Mouse (Mus musculus) MEL (cell line): ENCODE results near the gene Rpl38. TPM values are rescaled to one million over a fixed set of nuclear protein-coding genes. Genes with fewer than 3 reads are reported as not detected.

Experiments
- DNase-seq: peaks from one replicate; pipeline ENCODE4 v3.0.0; 2011; ENCODE audit warnings: low read depth, low spot score
- H3K27ac ChIP-seq: 2 replicates; pipeline ENCODE4 v1.5.1; 2012; ENCODE audit warnings: low read depth, mild to moderate bottlenecking, control low read depth, low read length, moderate library complexity; ENCODE audit not compliant: control insufficient read depth
- H3K27me3 ChIP-seq, 2 experiments: fragments of 150-350 bp in 1 of 2; sonication (generic) in 1 of 2; 2 replicates each; pipeline ENCODE4 v1.6.1; 2012; ENCODE audit warnings: low read length in 2 of 2, mild to moderate bottlenecking in 2 of 2, improper control_type of control experiment in 1 of 2, moderate library complexity in 1 of 2; ENCODE audit not compliant: insufficient read depth in 2 of 2, control insufficient read depth in 1 of 2
- H3K36me3 ChIP-seq, 2 experiments: 2 replicates each; pipeline ENCODE4 v1.6.1; 2012 to 2014; ENCODE audit warnings: low read length in 2 of 2, improper control_type of control experiment in 1 of 2, inconsistent platforms in 1 of 2, mild to moderate bottlenecking in 1 of 2; ENCODE audit not compliant: insufficient read depth in 2 of 2, control insufficient read depth in 1 of 2
- H3K4me1 ChIP-seq, 2 experiments: fragments of 150-350 bp in 1 of 2; sonication (generic) in 1 of 2; 2 replicates each; pipeline ENCODE4 v1.6.1; 2012; ENCODE audit warnings: low read length in 2 of 2, improper control_type of control experiment in 1 of 2, mild to moderate bottlenecking in 1 of 2; ENCODE audit not compliant: insufficient read depth in 2 of 2, control insufficient read depth in 1 of 2
- H3K4me3 ChIP-seq, 2 experiments: fragments of 150-350 bp in 1 of 2; sonication (generic) in 1 of 2; 2 replicates each; pipeline ENCODE4 v1.5.1; 2012; ENCODE audit warnings: low read depth in 2 of 2, low read length in 2 of 2, mild to moderate bottlenecking in 2 of 2, moderate library complexity in 2 of 2, control low read depth in 1 of 2, improper control_type of control experiment in 1 of 2; ENCODE audit not compliant: control insufficient read depth in 1 of 2, insufficient read depth in 1 of 2
- H3K79me2 ChIP-seq: 2 replicates; pipeline ENCODE4 v1.6.1; 2012; ENCODE audit warnings: mild to moderate bottlenecking, low read length, moderate library complexity; ENCODE audit not compliant: control insufficient read depth, poor library complexity, insufficient read depth
- H3K9ac ChIP-seq: 2 replicates; pipeline ENCODE4 v1.6.1; 2012; ENCODE audit warnings: low read depth, mild to moderate bottlenecking, control low read depth, low read length, moderate library complexity; ENCODE audit not compliant: control insufficient read depth, poor library complexity, severe bottlenecking
- H3K9me3 ChIP-seq: fragments of 150-350 bp; sonication (generic); replicated peaks from 2 replicates; pipeline ENCODE4 v1.6.1; 2012; ENCODE audit warnings: mild to moderate bottlenecking, low read length, improper control_type of control experiment, moderate library complexity; ENCODE audit not compliant: insufficient read depth
- BHLHE40 ChIP-seq: IDR thresholded peaks from 2 replicates; pipeline ENCODE4 v1.6.1; 2012; ENCODE audit warnings: low read depth, mild to moderate bottlenecking, inconsistent platforms, low read length, improper control_type of control experiment, borderline replicate concordance
- E2F4 ChIP-seq: IDR thresholded peaks from 2 replicates; pipeline ENCODE4 v1.6.1; 2011; ENCODE audit warnings: low read depth, low read length, improper control_type of control experiment, borderline replicate concordance
- EP300 ChIP-seq, 2 experiments: IDR thresholded peaks; 2 replicates each; pipeline ENCODE4 v1.6.1; 2011; ENCODE audit warnings: improper control_type of control experiment in 2 of 2, low read length in 2 of 2, low read depth in 1 of 2, mild to moderate bottlenecking in 1 of 2
- ETS1 ChIP-seq: IDR thresholded peaks from 2 replicates; pipeline ENCODE4 v1.6.1; 2012; ENCODE audit warnings: low read depth, mild to moderate bottlenecking, inconsistent platforms, low read length, improper control_type of control experiment, moderate library complexity
- GABPA ChIP-seq: IDR thresholded peaks from 2 replicates; pipeline ENCODE4 v1.6.1; 2012; ENCODE audit warnings: low read depth, mild to moderate bottlenecking, inconsistent platforms, low read length, improper control_type of control experiment, moderate library complexity
- JUND ChIP-seq: IDR thresholded peaks from 2 replicates; pipeline ENCODE4 v1.6.1; 2011; ENCODE audit warnings: low read depth, mild to moderate bottlenecking, improper control_type of control experiment, low read length
- KAT2A ChIP-seq: conservative IDR thresholded peaks from 2 replicates; pipeline ENCODE4 v1.6.1; 2012; ENCODE audit warnings: low read depth, low read length, improper control_type of control experiment, inconsistent platforms
- MAZ ChIP-seq: IDR thresholded peaks from 2 replicates; pipeline ENCODE4 v1.6.1; 2012; ENCODE audit warnings: low read depth, mild to moderate bottlenecking, inconsistent platforms, low read length, improper control_type of control experiment
- MEF2A ChIP-seq: IDR thresholded peaks from 2 replicates; pipeline ENCODE4 v1.6.1; 2014; ENCODE audit warnings: low read depth, mild to moderate bottlenecking, inconsistent platforms, low read length, improper control_type of control experiment; ENCODE audit not compliant: poor library complexity, insufficient replicate concordance, severe bottlenecking; ENCODE audit errors: extremely low read depth
- MYB ChIP-seq: IDR thresholded peaks from 2 replicates; pipeline ENCODE4 v1.6.1; 2011; ENCODE audit warnings: mild to moderate bottlenecking, low read depth, low read length, improper control_type of control experiment
- NELFE ChIP-seq: IDR thresholded peaks from 2 replicates; pipeline ENCODE4 v1.6.1; 2011; ENCODE audit warnings: low read depth, low read length, improper control_type of control experiment
- POLR2AphosphoS5 ChIP-seq: IDR thresholded peaks from 2 replicates; pipeline ENCODE4 v1.6.1; 2012; ENCODE audit warnings: low read depth, borderline replicate concordance, mild to moderate bottlenecking, inconsistent platforms, low read length, moderate library complexity, mixed read lengths
- RCOR1 ChIP-seq: IDR thresholded peaks from 2 replicates; pipeline ENCODE4 v1.6.1; 2012; ENCODE audit warnings: low read depth, mild to moderate bottlenecking, inconsistent platforms, low read length, improper control_type of control experiment
- SMC3 ChIP-seq: IDR thresholded peaks from 2 replicates; pipeline ENCODE4 v1.6.1; 2011; ENCODE audit warnings: low read depth, low read length, improper control_type of control experiment
- TAL1 ChIP-seq: IDR thresholded peaks from 2 replicates; pipeline ENCODE4 v1.6.1; 2012; ENCODE audit warnings: mild to moderate bottlenecking, inconsistent platforms, low read length, moderate library complexity, mixed read lengths
- TCF12 ChIP-seq: IDR thresholded peaks from 2 replicates; pipeline ENCODE4 v1.6.1; 2014; ENCODE audit warnings: low read depth, mild to moderate bottlenecking, inconsistent platforms, low read length, improper control_type of control experiment, moderate library complexity
- UBTF ChIP-seq: IDR thresholded peaks from 2 replicates; pipeline ENCODE4 v1.6.1; 2012; ENCODE audit warnings: low read depth, mild to moderate bottlenecking, inconsistent platforms, low read length, improper control_type of control experiment, moderate library complexity, borderline replicate concordance; ENCODE audit not compliant: insufficient read depth
- USF2 ChIP-seq, 2 experiments: IDR thresholded peaks; 2 replicates each; pipeline ENCODE4 v1.6.1; 2011 to 2012; ENCODE audit warnings: improper control_type of control experiment in 2 of 2, low read length in 2 of 2, borderline replicate concordance in 1 of 2, inconsistent platforms in 1 of 2, low read depth in 1 of 2, mild to moderate bottlenecking in 1 of 2; ENCODE audit not compliant: insufficient read depth in 1 of 2
- ZC3H11A ChIP-seq: IDR thresholded peaks from 2 replicates; pipeline ENCODE4 v1.6.1; 2012; ENCODE audit warnings: low read depth, mild to moderate bottlenecking, inconsistent platforms, low read length, improper control_type of control experiment
- ZNF384 ChIP-seq: IDR thresholded peaks from 2 replicates; pipeline ENCODE4 v1.6.1; 2012; ENCODE audit warnings: low read depth, mild to moderate bottlenecking, inconsistent platforms, low read length, improper control_type of control experiment
- polyA plus RNA-seq, 2 experiments: library from polyadenylated mRNA; stranded (reverse) in 1 of 2; unstranded in 1 of 2; fragments of >175 nt in 1 of 2; fragments of >200 nt in 1 of 2; gene quantifications; 2 replicates each; pipeline versions ENCODE4 v1.2.1 to v1.2.4; 2012; ENCODE audit warnings: low replicate concordance in 2 of 2, low read depth in 1 of 2; ENCODE audit not compliant: insufficient read length in 2 of 2, insufficient read depth in 1 of 2, missing spikeins in 1 of 2
- total RNA-seq: library from RNA; depleted of rRNA; stranded (reverse); fragments of 300-350 nt; gene quantifications from 2 replicates; pipeline ENCODE4 v1.2.3, GENCODE M21; 2012

The Rpl38 gene
- total and polyA plus RNA-seq, 3 experiments, result 851 to 5,142 (median 1,236) TPM

DNA sequence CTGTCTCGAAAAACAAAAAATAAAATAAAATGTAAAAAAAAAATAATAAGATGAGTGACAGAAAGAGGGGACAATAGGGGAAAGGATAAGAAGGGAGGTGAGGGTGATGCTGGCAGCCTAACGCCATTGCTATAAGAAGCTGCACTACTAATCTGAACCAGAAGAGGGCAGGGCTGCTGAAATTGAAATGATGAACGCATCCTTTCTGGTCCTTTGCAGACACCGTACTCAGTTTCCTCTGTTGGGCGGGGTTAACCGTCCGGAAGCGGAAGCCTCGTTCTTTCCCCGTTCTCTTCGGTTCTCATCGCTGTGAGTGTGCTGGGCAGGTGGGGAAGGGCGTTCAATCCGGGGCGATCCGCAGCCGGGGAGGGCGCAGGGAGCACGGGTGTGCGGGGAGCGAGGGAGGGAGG is at the start of gene Rpl38 (continued):
- TF ChIP-seq BHLHE40, result no peak
- TF ChIP-seq UBTF, result no peak
- TF ChIP-seq E2F4, result no peak

DNA sequence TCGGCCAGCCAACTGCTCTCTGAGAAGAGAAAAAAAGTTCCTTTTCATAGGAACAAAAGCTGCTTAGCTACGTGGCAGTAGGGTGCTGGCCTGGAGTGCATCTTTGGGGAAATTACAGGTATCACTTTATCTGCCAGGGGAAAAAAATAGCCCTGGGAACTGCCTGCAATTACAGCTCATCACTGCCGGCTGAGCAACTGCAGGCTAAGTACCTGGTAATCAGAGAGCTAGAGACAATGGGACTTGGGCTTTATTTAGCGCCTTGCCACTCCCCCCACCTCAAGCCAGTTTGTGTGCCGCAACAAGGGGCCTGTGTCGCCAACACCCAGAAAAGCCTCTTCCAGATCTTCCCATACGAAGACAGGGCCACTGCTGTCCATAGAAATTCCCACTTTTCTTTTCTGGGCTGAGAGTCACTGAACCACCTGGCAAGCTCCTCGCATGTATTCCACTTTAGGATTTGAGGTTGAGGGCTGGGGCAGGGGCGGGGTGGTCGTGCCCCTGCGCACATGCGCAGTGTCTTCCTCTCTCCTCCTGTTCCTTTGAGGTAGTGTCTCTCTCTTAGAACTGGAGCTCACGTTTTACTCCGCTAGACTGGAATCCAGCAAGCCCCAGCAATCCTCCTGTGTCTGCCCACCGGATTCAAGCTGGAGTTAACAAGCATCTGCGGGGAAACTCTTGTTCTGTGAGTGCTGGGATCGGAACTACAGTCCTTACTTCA is 49.5 kb upstream of the Rpl38 start:
- Histone ChIP-seq H3K9me3 (no peaks in the 10 kb centered on the region), H3K9ac (no peak overlapping the region), H3K4me3 (no peak overlapping the region), H3K27ac (no peak overlapping the region), H3K79me2 (no peaks in the 10 kb centered on the region), H3K27me3 (no peaks in the 10 kb centered on the region; a peak in 1 of 4 replicates), H3K4me1 (no peaks in the 10 kb centered on the region), H3K36me3 (no peaks in the 10 kb centered on the region)
- TF ChIP-seq ZNF384 (no peak), UBTF (no peak), JUND (no peak), NELFE (no peak), TAL1 (no peak), MEF2A (no peak), ZC3H11A (no peak), POLR2AphosphoS5 (no peak)
- no peak for DNase-seq

DNA sequence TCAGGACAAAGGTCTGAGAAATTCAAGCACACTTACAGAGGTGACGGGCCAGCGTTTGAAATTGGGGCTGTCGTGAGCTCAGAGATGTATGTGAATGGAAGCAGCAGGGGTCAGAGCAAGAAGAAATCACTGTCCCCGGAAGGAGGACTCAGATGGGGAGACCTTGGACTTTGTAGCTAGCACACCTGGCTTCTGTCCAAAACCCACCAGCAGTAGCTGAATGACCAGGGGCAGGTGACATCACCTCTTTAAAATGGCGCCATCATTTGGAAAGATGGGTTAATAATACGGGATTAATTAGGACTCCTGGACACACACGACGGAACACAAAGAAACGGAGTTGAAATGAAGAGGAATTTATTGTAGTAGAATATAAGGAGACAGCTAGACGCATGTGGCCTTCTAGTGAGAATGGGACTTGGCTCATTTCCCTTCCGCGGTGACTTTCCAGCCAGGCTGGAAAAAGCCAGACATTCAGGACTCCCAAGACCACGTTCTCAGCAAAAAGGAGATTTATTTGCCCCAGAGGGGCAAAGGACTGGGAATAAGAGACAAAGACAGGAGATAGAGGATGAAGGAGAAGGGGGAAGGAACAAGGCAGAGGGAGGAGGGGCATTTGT is 42.1 kb upstream of the Rpl38 start:
- Histone ChIP-seq H3K79me2 (no peaks in the 10 kb centered on the region), H3K27me3 (no peaks in the 10 kb centered on the region; a peak in 1 of 4 replicates), H3K4me3 (no peak overlapping the region), H3K36me3 (no peaks in the 10 kb centered on the region), H3K9me3 (no peaks in the 10 kb centered on the region), H3K4me1 (no peaks in the 10 kb centered on the region), H3K27ac (no peak overlapping the region), H3K9ac (no peak overlapping the region)
- TF ChIP-seq KAT2A, result no peak
- TF ChIP-seq MYB, result no peak
- TF ChIP-seq TCF12, result no peak
- no peak for TF ChIP-seq GABPA
- no peak for TF ChIP-seq MAZ
- no peak for TF ChIP-seq EP300 (IDR thresholded peaks at IDR 0.05; ENCODE audit: low read depth in 1 of 2, low read length in 2 of 2)
- TF ChIP-seq USF2 (IDR thresholded peaks at IDR 0.05; ENCODE audit: borderline replicate concordance in 1 of 2, insufficient read depth in 1 of 2, low read depth in 1 of 2, low read length in 2 of 2), result no peak
- no peak for TF ChIP-seq JUND
- no peak for TF ChIP-seq RCOR1
- no peak for TF ChIP-seq UBTF
- no peak for TF ChIP-seq ETS1
- no peak for TF ChIP-seq BHLHE40
- no peak for TF ChIP-seq SMC3
- no peak for TF ChIP-seq ZNF384
- DNase-seq, result no peak
